Mouse (Mus musculus) brown adipose tissue, adult 24 weeks (tissue): ENCODE data around the gene Gpr34. TPM values are rescaled to one million over a fixed set of nuclear protein-coding genes. Genes with fewer than 3 reads are reported as not detected.

Source experiments
- H3K27ac ChIP-seq: fragments of 200-500 bp; replicated peaks from 2 replicates; pipeline ENCODE4 v1.5.1; 2012; ENCODE audit warnings: low read depth, mild to moderate bottlenecking, low read length
- H3K4me1 ChIP-seq: fragments of 200-500 bp; 2 replicates; pipeline ENCODE4 v1.6.1; 2012; ENCODE audit warnings: low read length, mixed read lengths; ENCODE audit not compliant: control insufficient read depth, insufficient read depth, insufficient read length
- H3K4me3 ChIP-seq: fragments of 200-500 bp; 2 replicates; pipeline ENCODE4 v1.5.1; 2012; ENCODE audit warnings: low read depth, mild to moderate bottlenecking, low read length, moderate library complexity; ENCODE audit not compliant: insufficient read depth
- polyA plus RNA-seq: library from polyadenylated mRNA; stranded (reverse); fragments of >200 nt; gene quantifications from 2 replicates; pipeline ENCODE4 v1.2.4, GENCODE M21; 2012; ENCODE audit not compliant: missing spikeins, insufficient read depth, insufficient read length

Gene Gpr34
- 1.6 and 2.2 TPM in 2 replicates for polyA plus RNA-seq

GRCm38 (mm10) chrX:13631599-13632283 is at the start of gene Gpr34:
Gpr34 (plus strand) TSS chrX:13632089.
- Histone ChIP-seq H3K4me3 (no peak within 1 kb of the TSS), H3K4me1 (peaks cover 2% of the 10 kb centered on the region), H3K27ac (peak within 1 kb of the TSS; percentile 72)

DNA sequence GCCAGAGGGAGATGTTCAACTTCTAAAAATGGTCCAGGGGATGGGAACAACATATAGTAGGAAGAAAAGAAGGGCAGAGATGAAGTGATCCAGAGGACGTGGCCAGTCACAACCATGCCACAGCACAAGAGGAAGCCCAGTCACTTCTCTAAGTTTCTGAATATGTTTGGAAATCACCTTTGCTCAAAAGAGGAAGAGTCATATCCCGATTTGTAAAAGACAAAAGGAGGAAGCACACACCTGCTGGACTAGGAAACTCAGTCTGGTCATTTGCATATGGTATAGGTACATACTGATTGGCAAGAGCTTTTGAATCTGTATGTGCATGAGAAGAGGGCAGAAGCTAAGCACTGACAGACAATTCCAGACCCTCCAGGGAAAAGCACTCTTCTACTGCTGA is 32.5 kb upstream of the Gpr34 start:
- H3K27ac ChIP-seq = peak overlapping the region; percentile 88
- no peak overlapping the region for H3K4me3 ChIP-seq
- H3K4me1 ChIP-seq = no peaks in the 10 kb centered on the region

DNA sequence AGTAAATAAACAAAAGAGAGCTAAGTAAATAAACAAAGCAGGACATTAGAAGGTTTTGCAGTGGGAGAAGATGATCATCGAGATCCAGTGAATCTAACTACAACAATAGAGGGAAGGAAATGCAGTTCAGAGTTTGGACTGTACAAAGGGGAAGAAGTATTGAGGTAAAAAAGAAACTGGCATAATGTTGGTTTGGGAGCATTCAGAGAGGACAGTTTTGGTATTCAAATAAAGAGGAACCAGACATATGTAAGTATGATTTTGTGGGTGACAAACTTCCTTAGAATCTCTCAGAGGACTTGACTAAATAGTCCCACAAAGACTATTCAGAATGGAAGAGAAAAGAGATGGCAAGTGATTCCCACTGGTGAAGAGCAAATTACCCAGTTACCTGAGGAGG is 31.9 kb upstream of the Gpr34 start:
- H3K4me1 ChIP-seq = no peaks in the 10 kb centered on the region
- peak overlapping the region; percentile 83 for H3K27ac ChIP-seq
- H3K4me3 ChIP-seq = no peak overlapping the region

- no peaks in the 10 kb centered on the region for H3K4me1 ChIP-seq
- no peak overlapping the region for H3K4me3 ChIP-seq
- H3K27ac ChIP-seq = no peak overlapping the region
Observed at GRCm38 (mm10) chrX:13606741-13607140, 25.1 kb upstream of the Gpr34 start.

DNA sequence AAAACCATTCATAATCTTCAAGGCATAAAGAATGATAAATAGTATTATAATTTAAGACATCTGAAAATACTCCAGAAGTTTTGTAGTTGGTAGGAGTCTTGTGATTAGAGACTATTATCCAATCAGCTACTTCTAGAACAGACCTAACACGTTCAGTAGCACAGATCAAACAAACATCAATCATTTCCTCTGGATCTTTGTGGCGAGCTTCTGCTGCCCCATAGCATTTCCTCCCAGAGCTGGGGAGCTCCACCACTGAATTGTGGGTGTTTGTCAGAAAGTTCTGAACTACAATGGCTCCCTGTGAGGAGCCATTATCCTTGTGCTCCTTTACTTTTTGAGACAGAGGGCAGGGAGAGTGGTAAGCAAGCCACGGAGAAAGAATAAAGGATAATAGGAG is 24.1 kb upstream of the Gpr34 start:
- Histone ChIP-seq H3K4me3 (no peak overlapping the region), H3K4me1 (no peaks in the 10 kb centered on the region), H3K27ac (no peak overlapping the region)

- H3K27ac ChIP-seq = no peak overlapping the region
- no peaks in the 10 kb centered on the region for H3K4me1 ChIP-seq
- no peak overlapping the region for H3K4me3 ChIP-seq
Observed at GRCm38 (mm10) chrX:13611114-13611513, 20.8 kb upstream of the Gpr34 start.

- Histone ChIP-seq H3K4me3 (no peak overlapping the region), H3K27ac (no peak overlapping the region), H3K4me1 (no peaks in the 10 kb centered on the region; the same call in 1 of the 2 replicates)
Observed at GRCm38 (mm10) chrX:13612115-13612514, 19.8 kb upstream of the Gpr34 start.

- H3K27ac ChIP-seq = peak overlapping the region; percentile 95
- no peak overlapping the region for H3K4me3 ChIP-seq
- H3K4me1 ChIP-seq = peaks cover 8% of the 10 kb centered on the region
Observed at GRCm38 (mm10) chrX:13616726-13617125, 15.2 kb upstream of the Gpr34 start.

GRCm38 (mm10) chrX:13617294-13617693 is 14.6 kb upstream of the Gpr34 start:
- Histone ChIP-seq H3K27ac (peak overlapping the region; percentile 95), H3K4me1 (peaks cover 8% of the 10 kb centered on the region), H3K4me3 (no peak overlapping the region)

- Histone ChIP-seq H3K4me3 (no peak overlapping the region), H3K4me1 (peaks cover 8% of the 10 kb centered on the region), H3K27ac (peak overlapping the region; percentile 85)
Observed at GRCm38 (mm10) chrX:13618476-13618875, 13.4 kb upstream of the Gpr34 start.

DNA sequence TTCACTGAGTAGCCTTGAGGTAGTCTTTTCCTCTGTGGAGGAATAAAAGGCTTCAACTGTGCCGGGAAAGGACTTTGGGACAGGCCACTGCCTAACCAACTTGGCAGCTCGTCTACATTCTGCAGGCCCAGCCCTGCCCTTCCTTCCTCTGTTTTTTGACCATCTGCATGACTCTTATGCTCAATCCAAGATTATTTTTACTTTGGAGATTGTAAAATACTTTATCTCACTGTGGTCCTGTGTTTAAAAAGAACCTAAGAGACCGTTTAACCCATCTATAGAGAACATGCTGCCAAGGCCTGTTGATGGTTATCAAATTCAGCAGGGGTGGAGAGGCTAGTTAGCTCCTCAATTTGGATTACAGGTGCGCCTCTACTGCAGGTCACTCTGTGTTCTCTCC is 10.4 kb upstream of the Gpr34 start:
- Histone ChIP-seq H3K4me1 (peaks cover 8% of the 10 kb centered on the region), H3K4me3 (no peak overlapping the region), H3K27ac (peak overlapping the region; percentile 93)

- Histone ChIP-seq H3K27ac (peak overlapping the region; percentile 74), H3K4me3 (no peak overlapping the region), H3K4me1 (peaks cover 4% of the 10 kb centered on the region)
Observed at GRCm38 (mm10) chrX:13622654-13623053, 9.2 kb upstream of the Gpr34 start.

GRCm38 (mm10) chrX:13636398-13636797 is 4.5 kb downstream of the Gpr34 start:
- Histone ChIP-seq H3K27ac (no peak overlapping the region), H3K4me3 (no peak overlapping the region), H3K4me1 (no peaks in the 10 kb centered on the region)

- Histone ChIP-seq H3K27ac (no peak overlapping the region), H3K4me3 (no peak overlapping the region), H3K4me1 (no peaks in the 10 kb centered on the region)
Observed at GRCm38 (mm10) chrX:13638894-13639293, 7.0 kb downstream of the Gpr34 start.

DNA sequence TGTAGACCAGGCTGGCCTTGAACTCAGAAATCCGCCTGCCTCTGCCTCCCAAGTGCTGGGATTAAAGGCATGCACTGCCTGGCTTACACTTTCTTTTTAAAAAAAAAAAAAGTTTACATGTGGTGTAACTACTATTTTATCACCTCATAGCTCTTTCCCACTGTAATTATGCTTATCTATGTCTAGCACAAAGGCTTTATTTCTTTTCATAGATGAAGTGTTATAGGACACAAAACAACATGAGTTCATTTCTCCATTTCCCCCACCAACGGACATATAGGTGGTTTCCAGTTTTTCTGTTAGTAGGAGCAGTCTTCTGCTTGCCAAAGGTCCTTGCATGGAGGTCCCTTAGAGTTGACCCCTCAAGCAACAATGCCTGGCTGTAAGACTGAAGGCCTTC is 20.0 kb downstream of the Gpr34 start:
- Histone ChIP-seq H3K27ac (peak overlapping the region; percentile 24; the same call in 1 of the 2 replicates), H3K4me3 (no peak overlapping the region), H3K4me1 (peaks cover 2% of the 10 kb centered on the region)

- Histone ChIP-seq H3K4me1 (peaks cover 2% of the 10 kb centered on the region), H3K4me3 (no peak overlapping the region), H3K27ac (peak overlapping the region; percentile 24; the same call in 1 of the 2 replicates)
Observed at GRCm38 (mm10) chrX:13652291-13652690, 20.4 kb downstream of the Gpr34 start.
